Mouse (Mus musculus): ENCODE measurements at regions not wholly inside any gene's neighbourhood (a gene's known extent, or its start where the extent isn't known, plus 50 kb on each side); places are given as distances from the start of the nearest gene placed in this dataset.
A peak's percentile ranks its signal among the peaks of the same experiment; 100 is the strongest.

GRCm38 (mm10) chr13:103470141-103470540 is 135.8 kb upstream of the Mast4 start:
- DNase-seq, result no peak

GRCm38 (mm10) chr13:103460499-103460898 is 126.2 kb upstream of the Mast4 start:
- DNase-seq, result no peak

GRCm38 (mm10) chr13:103459486-103460147 is 125.3 kb upstream of the Mast4 start:
- no peak for DNase-seq

- no peak for DNase-seq
Measured at GRCm38 (mm10) chr13:103452837-103453236, 118.5 kb upstream of the Mast4 start.

DNA sequence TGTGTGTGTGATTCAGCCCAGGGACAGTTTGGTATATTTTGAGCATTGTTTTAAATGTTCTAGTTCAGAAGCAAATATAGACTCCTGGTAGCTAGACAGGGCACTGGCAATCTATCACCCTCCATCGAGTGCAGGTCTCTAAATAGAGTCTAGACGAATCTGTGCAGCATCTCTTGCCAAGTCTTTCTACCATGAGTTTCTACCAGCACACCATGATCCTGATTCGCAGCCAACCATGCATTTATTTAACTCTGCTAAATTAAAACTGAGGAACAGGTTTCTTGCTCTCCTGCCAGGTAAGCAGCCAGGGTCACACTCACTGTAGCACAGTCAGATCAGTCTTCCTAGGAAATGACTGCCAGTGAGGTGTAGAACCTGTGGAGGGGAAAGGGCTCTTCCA is 96.3 kb upstream of the Mast4 start:
- no peak for DNase-seq

GRCm38 (mm10) chr13:103424011-103424410 is 89.7 kb upstream of the Mast4 start:
- DNase-seq, result no peak

GRCm38 (mm10) chr13:103423417-103423816 is 89.1 kb upstream of the Mast4 start:
- DNase-seq, result peak; percentile 14

DNA sequence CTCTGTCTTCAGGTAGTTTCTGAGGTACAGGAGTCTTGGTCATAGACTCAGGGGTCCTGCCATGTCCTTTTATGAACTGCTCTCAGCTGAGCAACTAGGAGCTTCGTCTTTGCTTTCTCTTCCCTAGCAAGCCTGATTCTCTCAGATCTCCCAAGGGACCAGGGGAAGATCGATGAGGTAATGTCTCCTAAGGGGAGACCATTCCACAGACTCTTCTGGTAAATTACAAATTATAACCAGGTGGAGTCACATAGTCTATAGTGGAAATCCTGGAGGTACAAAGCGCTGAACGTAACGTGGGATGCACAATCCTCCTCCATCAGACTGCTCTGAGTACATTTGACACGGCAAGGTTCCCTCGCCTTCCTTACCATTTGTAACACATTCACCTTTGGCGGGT is 88.7 kb upstream of the Mast4 start:
- no peak for DNase-seq

DNA sequence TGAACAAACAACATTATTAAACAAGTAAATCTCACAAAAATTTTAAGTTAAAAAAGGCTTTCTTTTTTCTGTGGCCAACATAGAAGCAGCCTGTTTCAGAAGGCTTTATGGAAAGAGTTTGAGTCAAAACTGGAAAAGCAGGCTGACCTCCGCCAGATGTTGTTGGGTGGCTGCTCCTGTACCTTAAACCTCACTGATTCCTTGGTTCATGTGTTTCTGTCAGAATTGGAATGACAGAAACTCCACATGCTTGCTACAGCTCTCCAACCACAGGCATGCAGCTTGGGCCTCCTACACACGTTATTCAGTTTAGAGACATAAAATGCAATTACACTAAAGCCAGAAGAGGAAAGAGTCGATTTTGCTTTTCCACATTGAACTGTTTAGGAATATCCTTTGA is 84.8 kb upstream of the Mast4 start:
- DNase-seq, result no peak

GRCm38 (mm10) chr13:103417256-103417655 is 83.0 kb upstream of the Mast4 start:
- DNase-seq, result no peak

GRCm38 (mm10) chr13:103415335-103415734 is 81.0 kb upstream of the Mast4 start:
- DNase-seq, result no peak

GRCm38 (mm10) chr13:103412566-103412965 is 78.3 kb upstream of the Mast4 start:
- no peak for DNase-seq

GRCm38 (mm10) chr13:103409286-103409685 is 75.0 kb upstream of the Mast4 start:
- DNase-seq, result no peak

GRCm38 (mm10) chr13:103396526-103397020 is 62.3 kb upstream of the Mast4 start:
- DNase-seq, result no peak

GRCm38 (mm10) chr13:103396099-103396498 is 61.8 kb upstream of the Mast4 start:
- DNase-seq, result no peak

DNA sequence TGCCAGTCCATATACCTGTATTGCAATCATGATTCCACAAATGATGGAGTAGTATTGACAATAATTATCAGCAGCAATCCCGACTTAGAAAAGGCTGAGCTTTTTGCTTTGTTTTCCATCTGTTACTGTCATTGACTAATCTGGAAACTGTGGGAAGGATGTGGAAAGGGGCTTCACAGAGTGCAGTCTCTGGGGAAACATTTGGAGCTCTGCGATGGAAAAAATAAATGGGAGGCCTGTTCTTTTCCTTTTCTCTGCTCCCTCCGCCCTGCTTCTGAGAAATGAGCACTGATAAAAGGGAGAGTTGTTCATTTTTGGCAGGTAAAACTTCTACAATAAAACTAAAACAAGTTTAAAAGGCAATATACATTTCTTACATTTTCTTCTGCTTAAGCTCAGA is 58.3 kb upstream of the Mast4 start:
- DNase-seq, result no peak

- no peak for DNase-seq
Measured at GRCm38 (mm10) chr13:103391396-103391795, 57.1 kb upstream of the Mast4 start.

- no peak for DNase-seq
Measured at GRCm38 (mm10) chr13:103390991-103391390, 56.7 kb upstream of the Mast4 start.

DNA sequence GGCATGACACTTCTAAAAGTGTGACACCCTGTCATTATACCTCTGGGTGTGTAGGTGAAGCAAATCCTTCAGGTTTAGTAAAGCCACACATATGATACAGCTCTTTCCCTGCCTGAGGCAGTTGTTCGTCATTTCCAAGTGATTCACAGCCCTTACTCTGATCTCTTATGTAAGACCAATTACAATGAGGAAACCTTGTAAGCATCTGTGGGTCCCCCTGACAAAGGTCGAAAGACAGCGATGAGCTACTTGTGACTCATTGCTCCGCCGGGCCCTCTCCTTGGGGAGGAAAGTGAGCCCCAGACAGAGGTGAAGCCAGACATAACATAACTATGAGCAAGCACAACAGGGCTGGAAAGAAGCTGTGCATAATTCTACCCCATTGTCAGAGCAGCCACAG is 52.7 kb upstream of the Mast4 start:
- no peak for DNase-seq
